Mouse (Mus musculus) monocyte, adult 5-6 weeks (primary cell): Measurements from ENCODE around the gene Ephb6. TPM values are rescaled to one million over a fixed set of nuclear protein-coding genes. Genes with fewer than 3 reads are reported as not detected.

ENCODE experiments used
- total RNA-seq: library from RNA; stranded (forward); fragments of 200-1000, 200-491, 200-594 nt; gene quantifications from 3 replicates; pipeline ENCODE4 v1.2.3, GENCODE M21; 2017

The Ephb6 gene
- total RNA-seq, 1 experiment from 2014 or later: 2.0 TPM

Other genes starting within 250 kb of the Ephb6 start
- gene Prss3, start 227.8 kb upstream of the Ephb6 start, total RNA-seq: not detected in 3 replicates
- not detected in 3 replicates for gene Gm5771, start 213.1 kb upstream of the Ephb6 start, total RNA-seq
- gene Gm10334, start 159.3 kb upstream of the Ephb6 start, total RNA-seq: not detected in 3 replicates
- not detected in 3 replicates for gene Prss1, start 146.6 kb upstream of the Ephb6 start, total RNA-seq
- not detected in 3 replicates for gene Prss2, start 83.7 kb upstream of the Ephb6 start, total RNA-seq
- gene Trpv6, start 30.9 kb downstream of the Ephb6 start, total RNA-seq: not detected in 3 replicates
- not detected in 3 replicates for gene Trpv5, start 75.3 kb downstream of the Ephb6 start, total RNA-seq
- not detected in 3 replicates for gene Llcfc1, start 78.9 kb downstream of the Ephb6 start, total RNA-seq
- 0.39 TPM in 1 of 3 replicates, not detected in the others for gene Kel, start 98.9 kb downstream of the Ephb6 start, total RNA-seq
- not detected in 3 replicates for gene Olfr459, start 169.7 kb downstream of the Ephb6 start, total RNA-seq
- gene Pip, start 242.1 kb downstream of the Ephb6 start, total RNA-seq: not detected in 3 replicates
- not detected in 3 replicates for gene Sval2, start 247.5 kb downstream of the Ephb6 start, total RNA-seq